Mouse (Mus musculus) heart, postnatal 36 days (tissue): ENCODE data around the gene Eif4a3. TPM values are rescaled to one million over a fixed set of nuclear protein-coding genes. Genes with fewer than 3 reads are reported as not detected.

ENCODE experiments used
- DNase-seq, 2 experiments: peaks; one replicate each; pipeline ENCODE4 v3.0.0; 2021 to 2022
- intact Hi-C: fragments of 180-260 bp; cut with DNase I; formaldehyde crosslinking; loops from one replicate; pipeline ENCODE4 v1.15.1; 2025
- total RNA-seq, 2 experiments: library from RNA; stranded (reverse); gene quantifications; 2 replicates each; pipeline ENCODE4 v1.2.3; 2021

Eif4a3 gene
- 10 to 100 TPM; 64.4 to 72.8 TPM for total RNA-seq

DNA sequence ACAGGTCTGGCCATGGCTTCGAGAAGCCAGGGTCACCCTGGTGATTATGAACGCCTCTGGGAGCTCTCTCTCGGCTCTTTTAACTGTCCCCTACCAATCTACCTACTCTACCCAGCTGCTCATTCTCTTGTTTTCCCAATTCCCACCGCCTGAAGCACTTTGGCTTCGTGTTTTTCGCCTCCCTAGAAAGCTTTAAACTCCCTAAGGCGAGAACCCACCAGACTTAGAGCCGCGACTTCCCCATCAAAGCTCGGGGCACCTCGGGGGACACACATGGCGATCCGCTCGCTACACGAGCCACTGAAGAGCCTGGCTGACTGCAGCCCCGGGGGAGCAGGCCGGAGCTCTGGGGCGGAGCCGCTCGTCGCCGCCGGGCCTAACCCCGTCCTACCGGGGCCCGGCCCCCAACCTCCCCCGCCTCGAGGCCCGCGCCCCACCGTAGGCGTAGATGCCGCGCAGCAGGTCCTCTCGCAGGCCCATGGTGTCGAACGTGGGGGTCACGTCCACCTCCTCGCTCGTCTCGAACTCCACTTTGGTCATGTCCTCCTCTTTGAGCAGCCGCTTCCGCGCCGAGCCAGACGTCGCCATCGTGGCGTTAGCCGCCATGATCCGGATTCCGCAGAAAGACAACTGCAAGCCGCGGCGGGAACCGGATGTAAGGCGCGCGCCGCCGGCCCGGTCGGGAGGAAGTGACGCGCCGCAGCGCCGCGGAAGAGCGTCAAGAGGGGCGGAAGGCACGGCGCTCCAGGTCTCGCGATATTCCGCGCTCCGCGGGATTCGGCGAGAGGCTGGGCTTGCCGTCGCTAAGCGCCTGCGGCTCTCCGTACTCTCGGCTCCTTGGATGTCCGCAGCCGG, at the start of gene Eif4a3:
Gene Eif4a3, minus strand, starts transcription at position 699 of the 855 bp plus-strand sequence.
- intact Hi-C loops: loop anchor here (2.0 kb wide), 2 partner anchors 31 to 55 kb away; partner anchors contain the start of genes Sgsh and Slc26a11
- peak; percentile 97 to 99 for DNase-seq

DNA sequence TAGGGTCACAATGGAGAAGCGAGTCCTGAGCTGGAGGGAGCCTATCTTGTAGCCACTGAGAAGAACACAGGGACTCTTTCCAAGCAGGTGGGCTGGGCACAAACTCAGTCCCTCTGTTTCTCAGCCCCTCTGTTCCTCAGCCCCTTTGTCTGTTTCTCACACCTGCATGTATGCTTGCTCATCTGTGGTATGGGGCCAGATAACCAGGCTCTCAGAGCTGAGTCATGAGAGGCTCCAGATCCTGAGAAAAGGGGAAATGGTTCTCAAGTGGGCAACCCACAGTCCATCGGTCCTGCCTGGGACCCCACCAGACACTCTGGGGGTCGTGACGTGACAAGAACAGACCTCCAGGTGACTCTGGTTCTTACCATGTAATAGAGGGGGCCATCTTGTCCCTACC, 47.2 kb upstream of the Eif4a3 start:
- no peak for DNase-seq

DNA sequence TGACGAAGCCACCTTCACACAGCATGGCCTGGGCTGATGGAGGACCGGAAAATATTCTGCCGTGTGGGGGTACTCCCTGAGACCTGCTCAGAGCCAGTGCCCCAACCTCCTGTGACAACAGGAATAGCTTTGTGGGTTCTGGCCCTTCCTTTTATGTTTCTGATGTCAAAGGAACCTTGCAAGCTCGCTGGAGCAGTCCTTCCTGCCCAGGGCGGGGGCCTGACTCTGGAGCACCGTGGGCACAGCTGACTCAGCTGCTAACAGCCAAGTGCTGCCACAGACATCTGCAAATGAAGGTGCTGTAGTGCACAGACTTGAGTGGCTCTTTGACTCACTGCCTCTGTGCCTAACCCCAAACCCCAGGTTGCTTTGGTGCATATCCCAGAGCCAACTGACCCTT, 45.0 kb upstream of the Eif4a3 start:
- no peak for DNase-seq
- intact Hi-C loops: no loop called here

More for the DNA sequence above, 47.2 kb upstream of the Eif4a3 start:
- intact Hi-C loops: no loop called here

DNA sequence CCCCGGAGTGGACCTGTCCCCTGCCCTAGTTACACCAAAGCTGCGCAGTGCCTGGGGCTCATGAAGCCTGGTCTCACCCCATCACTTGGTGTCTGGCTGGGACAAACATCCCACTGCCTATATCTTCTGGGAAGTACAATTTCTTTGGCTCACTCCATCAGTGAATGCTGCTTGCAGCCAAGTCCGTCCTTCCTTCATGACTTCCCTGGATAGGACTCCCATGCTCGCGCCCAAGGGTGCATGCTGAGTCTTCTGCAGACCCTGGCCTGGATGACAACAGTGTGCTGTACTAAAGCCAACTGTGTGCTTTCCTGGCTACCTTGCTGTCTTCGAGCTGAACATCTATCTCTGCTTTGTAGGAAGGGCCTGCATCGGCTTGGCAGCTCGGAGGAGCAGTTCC, 44.3 kb upstream of the Eif4a3 start:
- no peak for DNase-seq
- intact Hi-C loops: no loop called here

DNA sequence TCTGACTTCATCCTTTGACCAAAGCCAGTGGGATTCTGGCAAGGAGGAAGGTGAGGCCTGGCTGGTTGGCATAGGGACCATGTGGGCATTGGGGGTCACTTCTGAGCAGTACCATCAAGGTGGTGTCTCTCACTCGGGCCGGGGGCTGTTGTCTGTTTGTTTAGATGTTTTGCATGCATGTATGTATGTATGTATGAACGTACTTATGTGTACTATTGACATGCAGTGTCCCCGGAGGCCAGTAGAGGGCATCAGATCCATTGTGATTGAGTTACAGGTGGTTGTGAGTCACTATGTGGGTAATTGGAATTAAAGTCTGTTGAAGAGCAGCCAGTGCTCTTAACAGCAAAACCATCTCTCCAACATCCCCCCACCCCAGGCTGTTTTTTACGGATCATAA, 39.7 kb upstream of the Eif4a3 start:
- peak; percentile 67 to 81 for DNase-seq

DNA sequence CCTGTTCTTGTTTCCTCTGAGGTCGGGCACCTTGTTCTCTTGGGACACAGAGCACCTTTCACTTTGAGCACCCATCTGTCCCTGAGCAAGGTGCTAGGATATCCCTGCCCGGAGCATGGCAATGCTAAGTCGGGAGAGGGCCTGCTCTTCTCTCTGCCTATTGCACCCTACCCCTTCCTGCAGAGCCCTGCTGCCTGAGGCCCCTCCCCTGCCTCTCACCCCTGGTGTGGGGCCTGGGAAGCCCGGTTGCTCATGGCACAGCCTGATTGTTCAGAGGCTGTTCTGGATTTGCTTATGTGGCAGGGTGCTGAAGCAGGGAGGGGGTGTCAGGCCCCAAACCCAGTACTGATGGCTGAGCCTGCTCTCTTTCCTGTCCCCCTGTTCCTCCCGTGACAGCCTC, 39.3 kb upstream of the Eif4a3 start:
- intact Hi-C loops: loop anchor here (1.0 to 5.0 kb wide), 3 partner anchors 24 to 153 kb away; partner anchors contain the start of gene Endov
- no peak for DNase-seq

More for the DNA sequence above, 39.7 kb upstream of the Eif4a3 start:
- intact Hi-C loops: loop anchor here (1.0 to 5.0 kb wide), 3 partner anchors 24 to 153 kb away; partner anchors contain the start of gene Endov

DNA sequence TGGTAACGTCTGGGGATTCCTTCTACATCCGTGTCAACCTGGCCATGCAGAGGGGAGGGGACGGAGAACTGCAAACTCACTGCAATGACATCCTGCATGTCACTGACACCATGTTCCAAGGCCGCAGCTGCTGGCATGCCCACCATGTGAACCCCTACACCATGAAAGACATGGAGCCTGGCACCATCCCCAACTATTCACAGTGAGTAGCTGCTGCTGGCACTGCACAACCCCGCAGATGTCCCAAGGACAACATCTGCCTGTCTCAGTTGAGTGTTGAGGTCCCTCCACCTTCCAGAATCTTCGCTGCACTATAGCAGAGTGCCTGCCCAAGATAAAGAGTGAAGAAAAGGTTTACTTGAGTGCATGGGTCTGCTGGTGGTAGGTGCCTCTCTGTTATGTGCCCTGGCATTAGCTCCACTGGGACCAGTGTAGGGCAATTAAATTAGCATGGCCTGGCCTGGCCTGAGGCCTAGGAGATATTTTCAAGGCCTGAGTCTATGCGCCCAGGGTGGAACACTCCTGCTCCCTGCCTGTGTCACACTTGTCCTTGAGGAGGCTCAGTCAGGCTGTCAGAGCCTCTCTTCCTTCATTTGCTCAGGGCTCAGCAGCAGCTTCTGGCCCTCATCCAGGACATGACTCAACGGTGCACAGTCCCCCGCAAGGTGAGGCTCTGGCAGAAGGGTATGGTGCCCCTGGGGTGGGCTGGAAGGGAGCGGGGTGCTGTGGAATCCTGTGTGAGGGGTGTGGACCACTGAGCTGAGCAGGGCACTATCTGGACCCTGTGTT, 38.6 kb upstream of the Eif4a3 start:
- DNase-seq: no peak
- intact Hi-C loops: loop anchor here (1.0 to 5.0 kb wide), 3 partner anchors 25 to 154 kb away; partner anchors contain the start of gene Endov

DNA sequence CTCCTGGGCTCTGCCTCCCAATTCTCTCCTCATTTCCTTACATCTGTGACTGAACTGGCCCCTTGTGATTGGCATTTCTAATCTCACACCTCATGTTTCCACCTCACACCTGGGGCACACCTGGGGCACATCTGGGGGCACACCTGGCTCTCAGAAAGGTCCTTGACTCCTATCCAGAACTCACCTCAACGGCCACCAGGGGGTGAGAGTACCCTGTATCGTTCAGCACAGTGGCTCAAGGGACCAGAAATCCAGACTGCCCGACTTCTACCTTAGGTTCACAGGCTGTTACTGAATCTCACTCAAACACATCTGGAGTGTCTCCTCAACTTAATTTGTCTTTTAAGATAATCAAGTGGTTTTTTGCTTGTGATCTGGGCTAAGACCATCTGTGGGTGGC, 32.1 kb upstream of the Eif4a3 start:
- no peak for DNase-seq
- intact Hi-C loops: no loop called here

DNA sequence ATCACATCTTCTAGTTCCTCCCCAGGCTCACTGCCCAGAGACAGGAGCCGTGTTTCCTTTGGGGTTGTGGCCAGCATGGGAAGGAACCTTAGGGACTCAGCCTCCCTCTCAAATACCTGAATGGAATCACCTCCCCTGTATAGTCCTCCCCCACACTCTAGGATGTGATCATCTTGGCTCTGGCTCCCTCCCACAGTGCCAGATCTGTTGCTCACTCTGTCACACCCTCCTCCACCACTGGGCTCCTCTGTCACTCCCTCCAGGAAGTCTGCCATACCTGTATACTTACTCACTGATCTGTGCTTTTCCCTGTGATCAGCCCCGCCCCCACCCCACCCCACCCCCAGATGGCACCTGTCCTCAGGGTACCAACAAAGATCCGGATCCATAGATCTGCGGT, 30.7 kb upstream of the Eif4a3 start:
- intact Hi-C loops: no loop called here
- no peak for DNase-seq

DNA sequence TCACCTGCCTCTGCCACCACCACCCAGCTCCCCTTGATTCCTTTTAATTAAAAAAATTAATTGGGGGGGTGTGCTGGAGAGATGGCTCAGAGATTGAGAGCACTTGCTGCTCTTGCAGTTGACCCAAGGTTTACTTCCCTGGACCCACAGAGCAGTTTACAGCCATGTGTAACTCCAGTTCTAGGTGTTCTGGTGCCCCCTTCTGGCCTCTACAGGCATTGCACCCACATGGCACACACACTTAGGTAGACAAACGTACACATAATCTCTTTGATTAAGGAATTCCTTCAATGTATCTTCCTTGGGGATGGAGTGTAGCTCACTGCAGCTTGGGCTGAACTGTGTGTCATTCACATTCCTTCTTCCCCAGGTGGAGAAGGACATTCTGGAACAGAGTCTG, 25.2 kb upstream of the Eif4a3 start:
- intact Hi-C loops: no loop called here
- DNase-seq: no peak

DNA sequence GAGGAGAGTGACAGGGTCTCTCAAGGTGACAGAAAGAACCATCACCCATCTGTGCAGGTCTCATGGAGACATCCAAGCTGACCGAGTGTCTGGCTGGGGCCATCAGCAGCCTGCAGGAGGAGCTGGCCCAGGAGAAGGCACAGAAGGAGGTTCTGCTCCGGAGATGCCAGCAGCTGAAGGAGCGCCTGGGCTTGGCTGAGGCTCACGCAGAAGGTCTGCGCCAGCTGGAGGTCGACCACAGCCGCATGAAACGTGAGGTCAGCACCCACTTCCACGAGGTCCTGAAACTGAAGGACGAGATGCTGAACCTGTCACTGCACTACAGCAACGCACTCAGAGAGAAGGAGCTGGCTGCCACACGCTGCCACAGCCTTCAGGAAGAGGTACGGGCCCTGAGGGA, 22.6 kb upstream of the Eif4a3 start:
- DNase-seq: no peak
- intact Hi-C loops: no loop called here

DNA sequence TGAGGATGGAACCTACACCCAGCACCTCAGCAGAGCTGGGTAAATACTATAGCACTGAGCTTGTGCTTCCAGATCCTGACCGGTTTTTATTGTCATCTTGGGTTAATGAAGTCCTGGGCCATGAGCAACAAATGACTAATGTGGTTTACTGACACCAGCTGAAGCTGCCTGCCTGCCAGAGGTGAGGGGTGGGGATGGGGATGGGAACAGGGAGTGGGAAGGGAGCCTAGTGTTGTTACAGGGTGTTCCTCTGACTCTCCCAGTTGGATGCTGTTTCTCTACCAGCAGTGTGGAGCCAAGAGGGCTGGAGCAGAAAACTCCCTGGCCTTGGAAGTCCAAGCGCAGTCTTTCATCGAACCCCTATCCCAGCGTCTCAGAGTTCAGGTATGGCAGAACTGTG, 16.8 kb upstream of the Eif4a3 start:
- intact Hi-C loops: no loop called here
- peak; percentile 12 to 24 for DNase-seq

DNA sequence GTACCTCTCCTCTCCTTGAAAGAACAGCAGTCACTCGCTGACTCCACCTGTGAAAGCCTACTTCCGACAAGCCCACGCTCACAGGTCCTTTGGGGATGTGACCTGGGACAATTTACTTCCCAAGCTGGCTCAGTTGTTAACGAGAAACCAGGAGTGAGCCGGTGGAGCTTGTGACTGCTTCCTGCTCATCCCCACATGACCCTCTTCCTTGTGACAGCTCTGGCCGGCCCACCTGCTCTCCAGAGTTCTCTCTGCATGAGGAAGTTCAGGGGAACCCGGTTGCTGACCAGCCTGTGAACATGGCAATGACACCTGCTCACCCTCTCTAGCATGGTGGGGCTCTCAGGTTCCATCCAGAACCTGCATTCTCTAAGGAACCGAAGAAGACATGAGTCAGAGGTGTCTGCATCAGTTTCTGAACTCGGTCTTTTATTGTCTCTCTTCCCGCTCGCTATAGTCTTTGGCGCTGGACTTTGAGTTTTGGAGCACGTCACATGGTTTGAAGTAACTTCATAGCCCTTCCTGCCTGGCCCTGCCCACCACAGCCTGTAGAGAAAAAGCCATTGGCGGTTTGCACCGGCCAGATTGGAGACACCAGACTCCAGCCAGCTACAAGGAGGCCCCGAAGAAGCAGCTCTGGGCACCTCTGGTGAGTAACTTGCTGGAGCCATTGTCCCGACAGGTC, 14.5 kb upstream of the Eif4a3 start:
- DNase-seq: no peak
- intact Hi-C loops: no loop called here

DNA sequence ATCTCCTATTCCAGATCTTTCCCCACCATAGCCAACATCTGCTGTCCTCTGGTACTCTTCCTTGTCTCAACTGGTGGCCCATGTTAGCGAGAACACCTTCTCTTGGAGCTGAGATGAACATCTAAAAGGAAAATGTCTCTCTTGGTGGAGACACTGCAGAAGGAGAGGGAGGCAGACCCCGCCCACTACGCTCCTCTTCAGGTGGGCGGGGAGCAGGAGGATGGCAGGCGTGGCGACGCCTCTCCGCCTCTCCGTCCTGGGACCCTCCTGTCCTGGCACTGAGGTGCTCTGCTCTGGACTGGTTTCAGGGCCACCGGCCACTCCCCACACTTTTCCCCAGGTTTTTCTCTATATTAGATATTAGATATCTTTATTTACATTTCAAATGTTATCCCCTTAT, 10.7 kb upstream of the Eif4a3 start:
- no peak for DNase-seq
- intact Hi-C loops: no loop called here

DNA sequence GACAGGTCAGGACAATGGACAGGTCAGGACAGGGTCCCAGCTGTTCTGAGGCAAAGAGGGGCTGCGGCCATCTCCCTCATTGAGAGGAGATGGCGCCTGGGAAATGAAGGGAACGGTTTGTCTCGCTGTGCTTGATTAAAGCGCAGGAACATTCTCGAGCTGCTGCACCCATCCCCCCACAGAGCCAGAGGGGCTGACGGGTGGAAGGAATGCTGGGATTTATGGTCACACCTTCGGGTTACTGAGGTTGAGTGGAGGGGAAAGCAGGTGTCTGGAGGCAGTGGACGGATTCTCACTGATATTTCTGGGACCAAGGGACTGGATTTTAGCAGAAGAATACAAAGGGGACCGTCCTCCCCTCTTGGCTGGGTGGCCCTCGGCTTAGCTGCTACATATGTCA, 8.0 kb upstream of the Eif4a3 start:
- no peak for DNase-seq
- intact Hi-C loops: no loop called here

DNA sequence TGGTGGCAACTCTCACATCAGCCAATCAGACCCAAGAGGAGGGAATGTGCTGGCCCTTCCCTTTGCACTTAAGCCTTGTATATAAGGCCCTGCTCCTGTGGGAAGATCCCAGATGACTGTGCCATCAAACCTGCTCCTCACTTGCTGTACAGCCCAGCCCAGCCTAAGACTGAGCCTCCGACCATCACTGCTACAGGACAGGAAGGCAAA, 7.7 kb upstream of the Eif4a3 start, which contains the start of gene Card14:
Gene Card14, plus strand, starts transcription at position 111 of the 210 bp plus-strand sequence.
- DNase-seq: no peak
- intact Hi-C loops: no loop called here

DNA sequence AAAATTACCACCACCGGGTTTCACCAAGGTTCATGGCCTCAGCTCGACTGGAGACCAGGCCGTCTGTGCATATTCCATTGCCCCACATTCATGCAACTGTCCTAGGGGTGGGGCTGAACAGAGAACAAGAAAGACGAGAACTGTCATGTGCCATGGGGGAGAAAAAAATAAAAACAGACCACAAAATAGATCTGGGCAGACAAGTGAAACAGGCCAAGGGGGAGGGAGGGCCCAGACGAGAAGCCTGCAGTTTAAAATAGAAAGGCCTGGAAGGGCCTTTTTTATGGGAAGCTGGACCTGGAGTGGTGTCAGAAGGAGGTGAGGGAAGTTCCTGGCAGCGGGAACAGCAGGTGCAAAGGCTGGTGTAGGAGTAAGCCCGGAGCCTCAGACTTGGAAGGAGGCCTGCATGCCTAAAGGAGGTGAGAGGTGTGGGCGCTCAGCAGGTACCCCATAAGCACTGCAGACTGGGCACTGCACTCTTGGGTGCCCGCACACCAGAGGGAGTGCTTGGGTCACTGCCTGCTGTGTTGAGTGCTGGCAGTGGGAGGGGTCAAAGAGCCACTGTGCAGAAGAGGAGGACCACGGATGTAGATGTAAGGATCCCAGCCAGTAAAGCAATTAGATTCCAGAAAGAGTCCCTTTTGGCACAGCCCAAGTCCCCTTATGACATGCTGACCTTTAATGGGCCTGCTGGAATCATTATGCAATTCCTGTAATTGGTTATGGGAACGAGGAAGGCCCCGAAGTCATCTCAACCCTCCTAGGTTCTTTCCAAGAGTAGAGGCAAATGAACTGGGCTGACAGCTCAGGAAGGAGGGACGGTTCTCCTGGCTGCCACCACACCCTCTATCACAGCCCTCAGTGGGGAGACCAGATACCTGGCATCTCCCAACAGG, 7.1 kb upstream of the Eif4a3 start:
- intact Hi-C loops: no loop called here
- DNase-seq: no peak

DNA sequence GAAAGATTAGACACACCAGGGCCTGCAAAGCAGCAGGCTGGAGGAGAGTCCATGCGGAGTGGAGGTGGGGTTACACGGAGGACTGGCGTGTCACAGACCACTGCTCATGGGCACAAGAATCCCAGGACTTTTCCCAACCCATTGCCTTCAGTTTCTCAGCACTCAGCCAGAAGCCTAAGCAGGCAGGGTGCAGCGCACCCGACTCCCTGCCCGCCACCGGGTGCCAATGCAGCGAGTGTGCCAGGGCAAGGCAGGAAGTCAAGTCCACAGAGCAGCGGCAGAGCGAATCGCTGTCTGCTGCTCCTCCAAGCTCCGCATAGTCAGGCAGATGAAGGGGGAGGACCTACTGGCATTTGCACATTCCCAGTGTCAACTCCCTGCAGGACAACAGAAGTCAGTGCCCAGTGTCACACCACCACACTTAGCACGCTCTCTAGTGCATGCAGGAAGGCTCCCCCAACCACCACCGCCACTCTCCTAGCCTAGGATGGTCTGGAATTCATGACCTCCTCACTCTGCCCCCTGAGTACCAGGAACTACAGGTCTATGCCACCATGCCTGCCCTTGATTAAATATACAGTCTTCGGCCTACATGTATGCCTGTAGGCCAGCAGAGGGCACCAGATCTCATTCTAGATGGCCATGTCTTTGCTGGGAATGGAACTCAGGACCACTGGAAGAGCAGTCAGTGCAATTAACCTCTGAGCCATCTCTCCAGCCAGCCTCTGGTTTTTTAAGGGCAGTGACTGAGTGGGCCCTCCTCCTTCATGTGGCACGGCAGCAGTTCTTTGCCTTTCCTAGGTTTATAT, 5.2 kb upstream of the Eif4a3 start:
- intact Hi-C loops: no loop called here
- peak; percentile 28 for DNase-seq

DNA sequence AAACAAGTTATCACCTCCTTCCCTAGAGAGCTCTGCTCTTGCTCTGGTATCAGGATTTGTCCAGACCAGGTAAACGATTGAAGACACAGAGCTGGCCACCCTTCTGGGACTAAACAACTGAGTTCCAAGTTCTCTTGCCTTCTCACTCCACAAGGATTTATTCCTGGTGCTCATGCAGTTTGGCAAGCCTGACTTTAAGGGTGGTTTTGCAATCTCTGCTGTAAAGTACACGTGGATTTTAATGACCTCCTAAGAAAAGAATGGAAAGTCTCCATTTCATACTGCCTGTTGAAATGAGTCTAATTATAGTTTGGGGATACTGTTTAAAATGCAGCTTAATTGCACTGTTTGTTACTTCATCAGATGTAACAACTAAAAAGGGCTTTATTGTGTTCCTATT, 1.1 kb upstream of the Eif4a3 start:
- no peak for DNase-seq
- intact Hi-C loops: loop anchor here (2.0 kb wide), 1 partner anchor 54 kb away; the partner anchor contains the start of genes Sgsh and Slc26a11
